Mouse (Mus musculus) G1E (cell line): Measurements from ENCODE around the gene Cox7b.

ENCODE experiments used
- CTCF ChIP-seq: IDR thresholded peaks from 2 replicates; pipeline ENCODE4 v1.5.1; 2012; ENCODE audit warnings: low read depth, low read length, inconsistent platforms, mixed read lengths
- GATA1 ChIP-seq: IDR thresholded peaks from 2 replicates; pipeline ENCODE4 v1.6.1; 2012; ENCODE audit warnings: borderline replicate concordance, low read length, inconsistent platforms, mixed read lengths
- GATA2 ChIP-seq: IDR thresholded peaks from 2 replicates; pipeline ENCODE4 v1.6.1; 2012; ENCODE audit warnings: low read depth, low read length, inconsistent platforms, borderline replicate concordance
- POLR2AphosphoS5 ChIP-seq: IDR thresholded peaks from 2 replicates; pipeline ENCODE4 v1.6.1; 2012; ENCODE audit warnings: low read depth, low read length, inconsistent platforms; ENCODE audit not compliant: insufficient replicate concordance
- TAL1 ChIP-seq: conservative IDR thresholded peaks from 2 replicates; pipeline ENCODE4 v1.6.1; 2012; ENCODE audit warnings: low read depth, low read length, inconsistent platforms, mixed read lengths

DNA sequence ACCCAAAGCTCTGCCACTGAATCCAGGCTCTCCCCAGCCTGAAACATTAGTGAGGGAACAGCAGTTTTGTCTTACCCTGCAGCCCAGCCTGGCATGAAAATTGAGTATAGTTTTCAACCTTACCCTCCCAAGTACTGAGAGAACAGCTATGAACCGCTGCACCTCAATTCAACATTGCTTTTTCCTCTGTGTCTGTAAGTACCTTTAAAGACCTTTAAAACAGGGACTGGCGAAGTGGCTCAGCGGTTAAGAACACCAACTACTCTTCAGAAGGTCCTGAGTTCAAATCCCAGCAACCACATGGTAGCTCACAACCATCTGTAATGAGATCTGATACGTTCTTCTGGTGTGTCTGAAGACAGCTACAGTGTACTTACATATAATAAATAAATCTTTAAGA lies 2.0 kb downstream of the Cox7b start:
- TF ChIP-seq CTCF, result no peak
- no peak for TF ChIP-seq POLR2AphosphoS5
- TF ChIP-seq GATA2, result no peak
- TF ChIP-seq GATA1, result no peak
- TF ChIP-seq TAL1, result no peak
